Mouse (Mus musculus): ENCODE data around the gene Tex261. TPM values are rescaled to one million over a fixed set of nuclear protein-coding genes. Genes with fewer than 3 reads are reported as not detected.
A peak's percentile ranks its signal among the peaks of the same experiment; 100 is the strongest.

The Tex261 gene
- polyA plus RNA-seq (2014; fragmentation: Nextera tagmentation; extraction: Ambion mirVana), result 92.5 and 98.9 TPM in 2 replicates

DNA sequence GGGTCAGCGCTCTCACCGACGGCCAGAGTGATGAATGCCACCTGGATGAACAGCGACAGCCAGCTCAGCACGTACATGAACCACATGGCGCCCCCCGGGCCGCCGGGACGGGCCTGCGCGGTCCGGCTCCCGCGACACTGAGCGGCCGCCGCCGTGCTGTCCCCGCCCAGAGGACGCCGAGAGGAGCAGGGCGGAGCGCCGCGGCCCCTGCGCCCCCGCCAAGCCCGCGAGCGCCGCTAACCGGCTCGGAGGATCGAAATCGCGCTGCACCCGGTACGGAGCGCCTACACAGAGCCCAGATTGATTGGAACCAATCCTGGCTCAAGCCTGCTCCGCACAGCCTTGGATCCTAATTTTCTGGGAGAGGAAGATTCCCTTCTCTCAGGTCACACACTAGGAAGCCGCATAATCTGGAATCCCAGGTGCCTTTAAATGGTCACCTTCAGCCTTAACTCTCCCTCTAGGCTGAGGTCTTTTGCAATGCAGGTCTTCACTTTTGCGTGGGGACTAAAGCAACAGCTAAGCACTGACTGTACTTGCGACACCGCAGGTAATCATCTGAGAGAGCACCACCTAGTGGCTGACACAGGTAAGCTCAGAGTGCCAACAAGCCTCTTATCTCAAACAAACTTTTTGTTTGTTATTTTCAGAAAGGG, at the start of gene Tex261:
Tex261 (minus strand) TSS at position 176 of the 656 bp plus-strand sequence.
- peak; percentile 94 for DNase-seq (ENCODE audit: low spot score)
- H3K4me2 ChIP-seq (ENCODE audit: low read depth, low read length), result peak within 1 kb of the TSS; percentile 89
- ATAC-seq (ENCODE audit: low read depth), result peak; percentile 98
- peak within 1 kb of the TSS; percentile 83 for H3K27ac ChIP-seq (replicated peaks; ENCODE audit: low read depth, low read length)
- H3K9me3 ChIP-seq (ENCODE audit: control insufficient read depth, low read length), result no peaks in the 10 kb centered on the region
- H3K4me3 ChIP-seq (ENCODE audit: low read depth, low read length), result peak within 1 kb of the TSS; percentile 95
- H3K27me3 ChIP-seq (replicated peaks; ENCODE audit: control insufficient read depth, insufficient read depth, low read length), result no peaks in the 10 kb centered on the region
- H3K4me1 ChIP-seq (ENCODE audit: control insufficient read depth, insufficient read depth, low read length), result peaks cover 10% of the 10 kb centered on the region
- WGBS, result 0% methylated on average over 35 of the region's 45 CpGs
- peaks cover 21% of the 10 kb centered on the region for H3K36me3 ChIP-seq (ENCODE audit: control insufficient read depth, insufficient read depth, low read length)
- H3K9ac ChIP-seq (ENCODE audit: low read depth, low read length), result peak within 1 kb of the TSS; percentile 97

- no peak overlapping the region for H3K27ac ChIP-seq (replicated peaks; ENCODE audit: low read depth, low read length)
- peak; percentile 66 for DNase-seq (ENCODE audit: low spot score)
- H3K4me3 ChIP-seq (ENCODE audit: low read depth, low read length), result no peak overlapping the region
- H3K9me3 ChIP-seq (ENCODE audit: control insufficient read depth, low read length), result no peaks in the 10 kb centered on the region
- peaks cover 7% of the 10 kb centered on the region; the same call in 1 of the 2 replicates for H3K4me1 ChIP-seq (ENCODE audit: control insufficient read depth, insufficient read depth, low read length)
- ATAC-seq (ENCODE audit: low read depth), result no peak
- H3K9ac ChIP-seq (ENCODE audit: low read depth, low read length), result no peak overlapping the region
- no peaks in the 10 kb centered on the region for H3K27me3 ChIP-seq (replicated peaks; ENCODE audit: control insufficient read depth, insufficient read depth, low read length)
- 39% methylated on average over 2 of the region's 2 CpGs for WGBS
- H3K4me2 ChIP-seq (ENCODE audit: low read depth, low read length), result no peak overlapping the region
- H3K36me3 ChIP-seq (ENCODE audit: control insufficient read depth, insufficient read depth, low read length), result 0 out of 2 replicates have a peak, but pooled peaks cover 5% of the 10 kb centered on the region
Measured at GRCm38 (mm10) chr6:83821856-83822255, 46.2 kb upstream of the Tex261 start.

GRCm38 (mm10) chr6:83820727-83821515, 45.3 kb upstream of the Tex261 start:
- no peaks in the 10 kb centered on the region for H3K36me3 ChIP-seq (ENCODE audit: control insufficient read depth, insufficient read depth, low read length)
- H3K4me2 ChIP-seq (ENCODE audit: low read depth, low read length), result no peak overlapping the region
- H3K27ac ChIP-seq (replicated peaks; ENCODE audit: low read depth, low read length), result no peak overlapping the region
- H3K4me3 ChIP-seq (ENCODE audit: low read depth, low read length), result no peak overlapping the region
- no peaks in the 10 kb centered on the region for H3K27me3 ChIP-seq (replicated peaks; ENCODE audit: control insufficient read depth, insufficient read depth, low read length)
- no peak for DNase-seq (ENCODE audit: low spot score)
- 81% methylated on average over 2 of the region's 2 CpGs for WGBS
- ATAC-seq (ENCODE audit: low read depth), result no peak
- H3K9ac ChIP-seq (ENCODE audit: low read depth, low read length), result no peak overlapping the region
- H3K9me3 ChIP-seq (ENCODE audit: control insufficient read depth, low read length), result no peaks in the 10 kb centered on the region
- peaks cover 7% of the 10 kb centered on the region; the same call in 1 of the 2 replicates for H3K4me1 ChIP-seq (ENCODE audit: control insufficient read depth, insufficient read depth, low read length)

DNA sequence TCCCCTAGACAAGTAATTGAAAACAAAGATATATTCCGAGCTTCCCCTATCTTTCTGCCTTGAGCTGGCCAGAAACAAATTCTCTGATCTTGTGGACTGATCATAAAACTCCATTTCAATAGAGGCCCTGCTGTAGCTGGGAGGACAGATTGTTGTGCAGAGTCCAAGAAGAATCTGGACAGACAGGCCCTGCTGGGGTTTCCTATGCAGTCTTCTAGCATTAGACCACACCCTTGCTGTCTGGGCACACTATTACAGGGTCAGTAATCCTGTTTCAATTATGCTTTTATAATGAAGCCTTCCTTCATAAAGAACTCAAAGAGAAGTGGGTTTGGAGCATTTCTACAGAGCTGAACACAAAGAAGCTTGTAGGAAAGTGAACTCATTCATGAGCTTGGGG, 43.4 kb upstream of the Tex261 start:
- peaks cover 7% of the 10 kb centered on the region; the same call in 1 of the 2 replicates for H3K4me1 ChIP-seq (ENCODE audit: control insufficient read depth, insufficient read depth, low read length)
- WGBS, result 61% methylated on average over 1 of the region's 1 CpGs
- no peaks in the 10 kb centered on the region for H3K9me3 ChIP-seq (ENCODE audit: control insufficient read depth, low read length)
- H3K4me2 ChIP-seq (ENCODE audit: low read depth, low read length), result no peak overlapping the region
- no peak overlapping the region for H3K9ac ChIP-seq (ENCODE audit: low read depth, low read length)
- H3K27me3 ChIP-seq (replicated peaks; ENCODE audit: control insufficient read depth, insufficient read depth, low read length), result no peaks in the 10 kb centered on the region
- peak overlapping the region; percentile 19; the same call in 1 of the 2 replicates for H3K27ac ChIP-seq (replicated peaks; ENCODE audit: low read depth, low read length)
- peak; percentile 76 for ATAC-seq (ENCODE audit: low read depth)
- H3K4me3 ChIP-seq (ENCODE audit: low read depth, low read length), result no peak overlapping the region
- H3K36me3 ChIP-seq (ENCODE audit: control insufficient read depth, insufficient read depth, low read length), result peaks cover 7% of the 10 kb centered on the region
- DNase-seq (ENCODE audit: low spot score), result peak; percentile 54

- no peak overlapping the region for H3K27ac ChIP-seq (replicated peaks; ENCODE audit: low read depth, low read length)
- H3K4me1 ChIP-seq (ENCODE audit: control insufficient read depth, insufficient read depth, low read length), result no peaks in the 10 kb centered on the region
- WGBS, result 94% methylated on average over 3 of the region's 3 CpGs
- H3K4me3 ChIP-seq (ENCODE audit: low read depth, low read length), result no peak overlapping the region
- H3K9me3 ChIP-seq (ENCODE audit: control insufficient read depth, low read length), result no peaks in the 10 kb centered on the region
- H3K27me3 ChIP-seq (replicated peaks; ENCODE audit: control insufficient read depth, insufficient read depth, low read length), result no peaks in the 10 kb centered on the region
- DNase-seq (ENCODE audit: low spot score) (no peak), ATAC-seq (ENCODE audit: low read depth) (no peak)
- no peak overlapping the region for H3K4me2 ChIP-seq (ENCODE audit: low read depth, low read length)
- no peak overlapping the region for H3K9ac ChIP-seq (ENCODE audit: low read depth, low read length)
- peaks cover 30% of the 10 kb centered on the region for H3K36me3 ChIP-seq (ENCODE audit: control insufficient read depth, insufficient read depth, low read length)
Measured at GRCm38 (mm10) chr6:83815801-83816200, 40.2 kb upstream of the Tex261 start.

GRCm38 (mm10) chr6:83802846-83803245, 27.2 kb upstream of the Tex261 start:
- WGBS, result 87% methylated on average over 3 of the region's 3 CpGs
- H3K27ac ChIP-seq (replicated peaks; ENCODE audit: low read depth, low read length), result no peak overlapping the region
- DNase-seq (ENCODE audit: low spot score) (no peak), ATAC-seq (ENCODE audit: low read depth) (no peak)
- H3K36me3 ChIP-seq (ENCODE audit: control insufficient read depth, insufficient read depth, low read length), result peaks cover 60% of the 10 kb centered on the region
- no peak overlapping the region for H3K4me3 ChIP-seq (ENCODE audit: low read depth, low read length)
- H3K4me2 ChIP-seq (ENCODE audit: low read depth, low read length), result no peak overlapping the region
- no peak overlapping the region for H3K9ac ChIP-seq (ENCODE audit: low read depth, low read length)
- no peaks in the 10 kb centered on the region for H3K27me3 ChIP-seq (replicated peaks; ENCODE audit: control insufficient read depth, insufficient read depth, low read length)
- H3K4me1 ChIP-seq (ENCODE audit: control insufficient read depth, insufficient read depth, low read length), result no peaks in the 10 kb centered on the region
- no peaks in the 10 kb centered on the region for H3K9me3 ChIP-seq (ENCODE audit: control insufficient read depth, low read length)

DNA sequence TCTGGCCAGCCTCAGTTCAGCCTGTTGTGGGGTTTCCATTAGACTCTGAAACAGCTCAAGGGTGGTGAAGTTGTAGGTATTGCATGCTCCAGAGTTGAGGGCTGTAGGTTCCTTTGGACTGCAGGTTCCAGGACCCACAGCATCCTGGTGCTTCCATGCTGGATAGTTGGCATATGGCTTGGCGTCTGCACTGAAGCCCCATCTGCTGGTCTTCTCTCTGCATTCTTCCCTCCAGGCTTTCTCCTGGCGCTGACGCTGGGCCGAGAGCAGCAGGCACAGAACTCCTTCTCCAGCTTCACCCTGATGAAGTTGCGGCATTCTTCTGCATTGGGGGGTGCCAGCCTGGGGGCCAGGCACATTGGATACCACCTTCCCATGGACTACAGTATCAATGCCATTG, 26.4 kb upstream of the Tex261 start:
- ATAC-seq (ENCODE audit: low read depth) (no peak), DNase-seq (ENCODE audit: low spot score) (no peak)
- H3K27me3 ChIP-seq (replicated peaks; ENCODE audit: control insufficient read depth, insufficient read depth, low read length), result no peaks in the 10 kb centered on the region
- H3K4me2 ChIP-seq (ENCODE audit: low read depth, low read length), result no peak overlapping the region
- H3K27ac ChIP-seq (replicated peaks; ENCODE audit: low read depth, low read length), result no peak overlapping the region
- H3K36me3 ChIP-seq (ENCODE audit: control insufficient read depth, insufficient read depth, low read length), result peaks cover 52% of the 10 kb centered on the region
- no peak overlapping the region for H3K9ac ChIP-seq (ENCODE audit: low read depth, low read length)
- no peaks in the 10 kb centered on the region for H3K9me3 ChIP-seq (ENCODE audit: control insufficient read depth, low read length)
- WGBS, result 90% methylated on average over 5 of the region's 5 CpGs
- no peaks in the 10 kb centered on the region for H3K4me1 ChIP-seq (ENCODE audit: control insufficient read depth, insufficient read depth, low read length)
- no peak overlapping the region for H3K4me3 ChIP-seq (ENCODE audit: low read depth, low read length)

GRCm38 (mm10) chr6:83796686-83797085, 21.1 kb upstream of the Tex261 start:
- DNase-seq (ENCODE audit: low spot score) (no peak), ATAC-seq (ENCODE audit: low read depth) (no peak)
- H3K9me3 ChIP-seq (ENCODE audit: control insufficient read depth, low read length), result no peaks in the 10 kb centered on the region
- H3K9ac ChIP-seq (ENCODE audit: low read depth, low read length), result no peak overlapping the region
- H3K27ac ChIP-seq (replicated peaks; ENCODE audit: low read depth, low read length), result no peak overlapping the region
- H3K4me3 ChIP-seq (ENCODE audit: low read depth, low read length), result no peak overlapping the region
- H3K4me1 ChIP-seq (ENCODE audit: control insufficient read depth, insufficient read depth, low read length), result peaks cover 5% of the 10 kb centered on the region; the same call in 1 of the 2 replicates
- H3K4me2 ChIP-seq (ENCODE audit: low read depth, low read length), result no peak overlapping the region
- 59% methylated on average over 3 of the region's 3 CpGs for WGBS
- H3K36me3 ChIP-seq (ENCODE audit: control insufficient read depth, insufficient read depth, low read length), result peaks cover 23% of the 10 kb centered on the region; the same call in 1 of the 2 replicates
- H3K27me3 ChIP-seq (replicated peaks; ENCODE audit: control insufficient read depth, insufficient read depth, low read length), result no peaks in the 10 kb centered on the region

Data from embryonic facial prominence, embryonic 14.5 days (tissue).